Mouse (Mus musculus): ENCODE measurements around the gene Iqgap1.

Gene Iqgap1

DNA sequence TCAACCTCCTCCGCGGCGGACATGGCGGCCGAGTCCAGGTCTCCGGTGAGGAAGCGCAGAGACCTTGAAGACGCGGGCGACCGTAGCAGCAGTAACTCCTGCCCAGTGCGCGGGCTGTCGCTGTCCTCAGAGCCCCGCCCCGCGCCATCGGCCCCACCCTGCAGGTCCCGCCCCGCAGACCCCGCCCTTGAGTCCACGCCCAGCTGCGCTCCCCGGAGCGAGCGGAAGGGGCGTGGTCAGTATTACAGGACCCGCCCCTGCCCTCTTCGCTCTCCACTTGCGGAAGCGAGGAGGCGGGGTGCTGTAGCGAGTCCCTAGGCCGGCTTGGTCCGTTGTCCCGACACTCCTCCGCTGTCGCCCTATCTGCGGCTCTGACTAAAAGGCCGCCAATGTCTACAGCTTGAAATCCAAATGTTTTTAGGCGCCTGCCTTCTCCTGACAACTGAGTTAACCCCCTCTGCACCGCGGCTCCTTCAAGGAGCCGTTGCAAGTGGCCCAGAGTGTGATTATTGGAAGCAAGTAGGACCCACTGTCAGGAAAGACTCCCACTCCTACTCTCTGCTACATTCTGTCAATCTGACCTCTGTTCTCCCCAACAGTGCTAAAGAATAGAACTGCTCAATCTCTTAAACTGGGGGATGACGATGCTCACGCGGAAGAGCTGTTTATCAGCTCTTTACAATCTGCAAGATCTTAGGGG, 22.5 kb downstream of the Iqgap1 start:
- DNase-seq (ENCODE audit: low spot score), result peak; percentile 93

DNA sequence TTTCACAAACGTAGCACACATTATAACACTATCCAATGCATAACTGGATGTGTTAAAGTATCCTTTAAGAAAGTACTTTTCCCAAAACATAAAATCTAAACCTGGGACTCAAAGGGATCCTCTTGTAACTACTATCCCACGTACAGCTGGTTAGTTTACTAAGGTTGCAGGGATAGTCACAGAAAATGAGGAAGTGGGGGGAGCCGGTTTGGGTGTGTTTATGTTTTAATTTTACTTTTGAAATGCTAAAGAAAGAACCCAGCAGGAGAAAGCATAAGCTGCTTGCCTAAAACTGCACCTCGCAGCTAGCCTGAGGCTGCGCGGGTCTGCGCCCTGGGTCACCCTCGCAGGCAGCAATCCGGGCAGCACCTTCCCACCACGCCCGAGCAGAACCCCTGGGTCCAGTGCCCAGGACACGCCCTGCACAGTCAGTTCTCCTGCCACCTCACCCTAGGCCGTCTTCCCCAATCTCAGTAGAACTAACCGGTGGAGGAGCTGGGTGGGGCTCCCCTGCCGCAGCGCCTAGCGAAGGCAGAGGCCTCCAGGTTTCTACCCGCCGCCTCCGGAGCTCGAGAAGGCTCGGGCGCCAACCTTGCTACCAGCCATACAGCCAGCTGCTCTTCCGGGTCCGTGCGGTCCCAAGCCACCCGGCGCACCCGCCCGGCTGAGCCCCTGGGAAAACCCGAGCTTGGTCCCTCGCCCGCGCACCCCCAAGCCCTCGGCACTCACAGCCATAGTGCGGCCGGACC, 23.2 kb downstream of the Iqgap1 start:
- DNase-seq (ENCODE audit: low spot score), result no peak

DNA sequence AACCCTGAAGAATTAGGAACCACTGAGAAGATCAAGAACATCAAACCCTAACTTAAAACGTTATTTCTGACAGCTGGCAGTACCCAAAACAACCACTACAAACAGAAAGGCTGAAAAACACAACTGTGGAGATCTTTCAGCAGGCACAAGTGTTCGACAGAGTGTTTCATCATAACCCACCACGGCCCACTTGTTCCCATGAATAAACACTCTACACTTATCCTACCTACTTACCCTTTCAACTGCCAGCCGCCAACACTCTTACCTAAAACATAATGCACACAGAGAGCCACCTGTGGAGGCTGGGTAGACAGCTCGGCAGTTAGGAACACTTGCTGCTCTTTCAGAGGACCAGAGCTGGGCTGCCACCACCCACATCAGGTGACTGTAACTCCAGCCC, 26.5 kb downstream of the Iqgap1 start:
- DNase-seq (ENCODE audit: low spot score), result no peak

DNA sequence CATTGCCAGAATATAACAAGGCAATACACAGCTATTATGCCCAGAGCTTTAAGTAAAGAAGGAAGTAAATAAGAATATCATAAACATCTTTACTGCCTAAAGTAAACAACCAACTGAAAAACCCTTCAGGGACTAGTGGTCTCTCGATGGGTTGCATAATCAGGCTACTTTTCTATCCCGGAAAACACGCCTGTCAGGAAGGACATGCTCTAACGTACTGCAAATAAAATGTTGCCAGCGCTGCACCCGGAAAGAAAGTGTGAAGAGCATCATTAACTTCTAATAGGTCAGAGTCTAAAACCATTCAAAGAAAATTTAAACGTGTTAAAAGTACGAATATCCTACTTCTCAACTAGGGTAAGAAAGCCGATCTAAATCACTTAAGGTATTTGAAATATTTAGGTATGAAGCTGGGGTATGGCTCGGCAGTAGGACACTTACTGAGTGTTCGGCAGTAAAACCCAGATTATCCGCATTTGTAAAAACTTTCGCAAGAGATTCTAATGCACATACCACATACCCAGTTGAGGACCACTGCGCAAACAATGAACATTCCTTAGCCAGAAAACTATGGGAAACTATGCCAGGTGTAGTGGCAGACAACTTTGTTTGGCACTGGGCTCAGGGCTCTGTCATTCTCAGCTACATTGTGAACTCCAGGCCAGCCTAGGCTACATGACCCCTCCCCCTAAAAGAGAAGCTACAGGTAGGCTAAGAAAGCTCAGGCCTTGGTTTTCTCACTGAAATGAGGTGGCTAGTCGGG, 28.8 kb downstream of the Iqgap1 start:
- no peak for DNase-seq (ENCODE audit: low spot score)

DNA sequence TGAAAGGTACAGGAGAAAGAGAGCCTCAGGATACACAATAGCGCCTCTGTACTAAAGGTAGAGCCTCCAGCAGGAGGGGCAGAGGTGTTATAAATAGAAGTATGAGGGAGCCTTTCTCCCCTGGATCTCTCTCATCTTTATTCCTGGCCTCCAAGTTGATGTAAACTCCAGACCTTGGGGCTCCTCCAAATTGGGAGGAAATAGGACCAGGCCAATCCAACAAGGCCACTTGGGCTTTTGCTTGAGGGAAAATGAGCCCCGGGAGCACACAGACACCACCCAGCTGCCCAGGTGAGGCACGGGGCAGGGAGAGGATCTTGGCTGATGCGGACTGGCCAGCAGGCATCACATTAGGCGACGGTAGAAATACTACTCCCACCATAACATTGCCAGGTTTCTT, 29.5 kb downstream of the Iqgap1 start:
- DNase-seq (ENCODE audit: low spot score), result no peak

DNA sequence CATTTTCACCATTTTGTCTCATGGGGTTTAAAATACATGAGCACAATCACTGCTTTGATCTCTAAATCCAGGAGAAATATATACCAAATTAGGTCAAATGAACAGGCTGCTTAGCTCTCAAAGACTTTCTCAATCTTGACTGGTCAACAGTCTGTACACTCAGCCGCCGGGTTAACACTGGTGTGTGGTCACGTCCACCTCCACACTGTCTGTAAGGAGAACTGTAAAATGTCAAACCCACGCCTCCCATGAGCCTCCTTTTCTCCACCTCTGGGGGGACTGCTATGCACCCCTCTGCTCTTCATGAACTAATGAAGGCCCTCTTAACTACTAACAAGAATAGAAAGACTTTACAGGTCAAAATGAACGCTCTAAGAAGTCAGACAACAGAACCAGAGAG, 36.2 kb downstream of the Iqgap1 start:
- DNase-seq (ENCODE audit: low spot score), result no peak

DNA sequence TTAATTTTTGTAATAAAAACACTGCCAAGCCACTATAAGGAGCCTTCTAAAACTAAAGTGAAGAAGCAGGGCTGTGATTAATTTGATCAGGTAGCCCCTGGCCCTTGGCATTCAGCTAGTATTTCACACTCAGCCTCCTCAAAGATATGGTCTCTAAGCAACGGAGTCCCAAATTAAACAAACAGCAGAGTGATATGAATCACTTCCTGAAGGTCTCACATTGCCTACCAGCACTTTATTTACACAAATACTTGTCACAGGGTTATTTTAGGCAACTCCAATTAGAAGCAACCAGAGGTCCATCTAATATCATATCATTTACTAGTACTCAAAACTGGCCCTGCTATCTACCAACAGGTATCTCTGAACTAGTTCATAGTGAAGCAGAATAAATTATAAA, 36.7 kb downstream of the Iqgap1 start:
- DNase-seq (ENCODE audit: low spot score), result no peak

DNA sequence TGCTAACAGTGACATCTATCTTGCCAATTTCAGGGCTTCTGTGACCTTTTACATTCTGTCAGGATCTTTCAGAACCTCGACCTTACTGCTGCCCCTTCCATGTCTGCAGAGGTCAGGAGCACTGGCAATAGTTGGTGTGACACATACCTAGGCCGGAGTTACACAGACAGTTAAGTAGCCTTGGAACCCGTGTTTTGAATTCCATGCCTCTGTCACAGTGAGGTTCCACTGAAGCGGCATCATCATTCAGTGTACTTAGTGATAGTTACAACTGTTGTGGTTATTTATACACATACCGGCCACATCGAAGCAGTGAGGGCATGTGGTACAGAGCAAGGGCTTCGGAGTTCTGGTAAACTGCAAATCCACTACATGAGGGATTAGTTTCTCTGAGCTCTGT, 37.8 kb downstream of the Iqgap1 start:
- no peak for DNase-seq (ENCODE audit: low spot score)

DNA sequence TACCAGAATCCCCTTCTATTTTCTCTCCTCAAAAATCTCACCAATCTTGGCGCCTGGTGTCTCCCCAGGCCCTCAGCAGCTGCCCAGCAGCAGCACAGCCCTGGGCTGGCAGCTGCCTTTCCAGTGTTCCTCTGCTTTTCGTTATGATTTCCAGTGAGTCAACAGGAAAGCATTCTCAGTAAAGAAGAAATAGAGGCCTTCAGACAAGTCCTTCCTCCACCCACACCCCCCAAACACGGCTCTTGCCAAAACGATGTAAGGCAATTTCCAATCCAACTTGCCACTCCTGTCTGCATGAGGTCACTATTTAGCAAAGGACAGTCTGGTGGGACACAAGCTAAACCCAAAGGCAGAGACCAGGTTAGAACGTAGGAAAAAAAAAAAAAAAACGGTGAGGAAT, 39.0 kb downstream of the Iqgap1 start:
- DNase-seq (ENCODE audit: low spot score), result no peak

DNA sequence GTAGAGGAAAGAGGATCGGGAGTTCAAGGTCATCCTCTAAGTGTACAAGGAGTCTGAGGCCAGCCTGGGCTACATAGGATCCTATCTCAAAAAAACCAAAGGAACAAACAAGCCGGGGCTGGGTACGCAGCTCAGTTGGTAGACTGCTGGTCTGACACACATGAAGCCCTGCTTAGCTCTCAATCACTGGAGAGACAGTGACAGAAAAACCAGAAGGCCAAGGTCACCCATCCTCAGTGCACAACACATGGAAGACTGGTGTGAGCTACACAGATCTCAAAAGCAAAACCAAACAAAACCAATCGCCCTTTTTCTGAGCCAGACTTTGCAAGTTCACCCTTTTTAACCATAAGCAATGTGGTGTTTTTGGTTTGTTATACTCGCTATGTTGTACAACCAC, 41.9 kb downstream of the Iqgap1 start:
- DNase-seq (ENCODE audit: low spot score), result no peak

DNA sequence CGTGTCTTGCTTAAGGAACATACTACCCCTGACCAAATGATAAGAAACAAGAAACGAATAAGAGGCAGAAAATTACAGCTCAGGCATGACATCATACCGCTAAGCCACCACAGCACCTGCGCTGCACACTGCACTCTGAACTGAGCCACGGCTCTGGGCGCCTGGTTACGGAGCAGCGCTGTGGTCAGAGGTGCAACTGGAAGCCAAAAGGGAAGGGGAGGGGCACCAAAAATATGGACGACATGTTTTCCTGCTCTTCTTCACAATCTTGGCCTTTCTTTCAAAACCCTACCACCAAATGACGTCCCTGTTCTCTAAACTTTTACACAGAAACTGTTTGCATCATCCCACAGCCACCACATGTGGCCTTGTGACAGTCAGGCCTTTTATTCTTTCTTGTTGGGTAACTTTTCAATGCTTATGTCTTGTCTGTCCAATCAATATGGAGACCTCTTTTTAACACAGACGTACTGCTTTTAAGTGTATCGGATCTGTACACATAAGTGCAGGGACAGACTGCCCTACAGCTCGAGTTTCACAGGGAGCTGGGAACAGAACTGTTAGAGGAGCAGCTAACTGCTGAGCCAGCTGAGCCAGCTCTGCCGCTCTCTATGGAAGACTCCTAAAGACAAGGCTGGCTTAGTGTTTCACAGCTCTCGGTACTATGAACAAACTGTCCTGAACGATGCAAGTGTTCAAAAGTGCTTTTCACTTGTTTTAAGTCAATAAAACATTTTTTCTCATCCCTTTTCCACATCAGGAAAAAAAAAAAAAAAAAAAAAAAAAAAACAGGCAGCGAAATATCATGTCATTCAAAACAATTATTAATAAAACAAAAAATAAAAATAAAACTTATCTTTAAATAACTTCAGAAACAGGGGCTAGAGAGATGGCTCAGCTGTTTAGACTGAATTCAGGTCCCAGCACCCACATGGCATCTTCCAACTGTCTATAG, 43.3 kb downstream of the Iqgap1 start:
- DNase-seq (ENCODE audit: low spot score), result no peak

DNA sequence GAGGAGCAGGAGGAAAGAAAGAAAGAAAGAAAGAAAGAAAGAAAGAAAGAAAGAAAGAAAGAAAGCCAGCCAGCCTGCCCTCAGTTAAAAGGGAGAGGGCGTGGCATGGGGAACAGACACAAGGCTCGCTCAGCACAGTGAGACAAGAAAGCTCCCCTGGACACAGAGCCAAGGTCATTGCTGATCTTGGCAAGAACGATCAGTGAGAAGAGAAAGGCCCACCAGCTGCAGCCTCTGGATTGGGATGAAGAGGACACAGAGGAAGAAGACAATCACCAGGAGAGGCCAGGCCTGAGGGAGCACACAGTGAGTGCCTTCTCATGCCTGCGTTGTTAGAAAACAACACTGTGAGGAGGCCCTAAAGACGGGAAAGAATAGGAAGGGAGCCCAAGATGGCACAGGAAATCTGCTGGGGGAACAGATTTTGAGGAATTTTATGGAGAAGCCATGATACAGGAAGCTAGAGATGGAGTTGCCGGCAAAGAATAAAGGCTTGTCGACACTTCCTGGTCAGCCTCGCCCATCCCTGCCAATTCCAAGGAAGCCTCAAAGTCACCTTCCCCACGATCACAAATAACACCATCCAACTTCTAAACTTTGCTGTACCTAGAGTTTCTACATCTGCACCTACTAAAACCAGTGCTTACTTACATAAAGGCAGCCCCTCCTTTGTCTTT, 44.2 kb downstream of the Iqgap1 start:
- DNase-seq (ENCODE audit: low spot score), result peak; percentile 59

DNA sequence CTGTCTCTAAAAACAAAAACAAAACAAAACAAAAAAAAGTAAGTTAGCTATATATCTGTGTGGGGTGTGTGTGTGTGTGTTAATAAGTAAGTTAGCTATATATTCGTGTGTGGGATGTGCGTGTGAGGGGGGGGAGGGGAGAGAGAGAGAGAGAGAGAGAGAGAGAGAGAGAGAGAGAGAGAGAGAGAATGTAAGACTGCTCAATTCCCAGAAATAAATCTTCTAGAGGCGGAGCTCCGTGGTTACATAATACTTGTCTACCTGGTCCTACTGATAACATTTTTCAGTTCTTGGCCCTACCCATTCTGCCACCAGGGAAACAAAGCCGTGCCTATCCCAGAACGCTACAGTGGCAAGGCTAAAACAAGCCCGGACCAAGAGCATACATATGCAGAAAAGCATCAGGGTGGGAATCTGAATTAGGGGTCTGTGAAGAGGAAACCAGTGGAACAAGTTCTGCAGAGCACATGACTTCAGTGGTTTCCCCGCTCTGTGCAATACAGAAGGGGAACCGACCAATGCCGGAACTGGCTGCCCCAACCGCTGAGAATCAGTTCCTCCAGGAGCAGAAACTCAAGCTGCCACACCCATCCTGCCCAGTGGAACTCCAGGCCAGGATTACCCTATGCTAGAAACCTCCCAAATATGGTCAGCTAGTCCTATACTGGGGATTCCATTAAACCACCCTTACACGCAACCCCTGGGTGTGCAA, 46.7 kb downstream of the Iqgap1 start:
- peak; percentile 18 for DNase-seq (ENCODE audit: low spot score)

DNA sequence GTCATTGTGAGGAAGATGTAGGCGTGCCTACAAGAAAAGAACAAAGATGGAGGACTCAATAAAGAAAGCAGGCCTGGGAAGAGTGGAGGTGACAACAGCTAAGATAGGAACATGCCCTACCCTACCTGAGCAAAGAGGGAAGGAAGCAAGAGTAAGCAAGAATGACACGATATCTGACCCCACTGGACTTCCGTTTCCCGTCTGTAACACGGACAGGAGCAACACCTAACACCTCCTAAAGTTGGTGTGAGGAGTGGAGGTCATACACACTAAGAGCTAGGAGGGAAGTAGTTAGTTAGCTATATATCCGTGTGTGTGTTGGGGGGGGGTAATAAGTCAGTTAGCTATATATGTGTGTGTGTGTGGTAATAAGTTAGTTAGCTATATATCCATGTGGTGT, 47.4 kb downstream of the Iqgap1 start:
- no peak for DNase-seq (ENCODE audit: low spot score)

DNA sequence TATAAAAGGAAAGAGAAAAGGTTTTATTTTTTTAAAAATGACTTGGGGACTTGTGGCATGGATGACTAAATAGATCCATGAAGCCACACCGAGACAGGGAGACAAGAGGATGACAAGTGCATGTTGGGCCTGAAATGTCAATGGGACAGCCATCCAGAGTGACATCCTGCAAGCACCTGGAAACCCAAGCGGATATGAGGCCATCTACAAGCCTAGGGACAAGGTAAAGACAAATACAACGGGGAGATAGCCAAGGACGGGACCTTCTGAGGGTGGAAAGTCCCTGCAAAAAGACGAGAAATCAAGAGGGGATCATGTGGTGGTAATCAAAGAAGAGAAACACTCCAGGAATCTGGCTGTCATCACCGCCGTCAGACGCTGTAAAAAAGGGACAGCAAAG, 48.6 kb downstream of the Iqgap1 start:
- DNase-seq (ENCODE audit: low spot score), result no peak

DNA sequence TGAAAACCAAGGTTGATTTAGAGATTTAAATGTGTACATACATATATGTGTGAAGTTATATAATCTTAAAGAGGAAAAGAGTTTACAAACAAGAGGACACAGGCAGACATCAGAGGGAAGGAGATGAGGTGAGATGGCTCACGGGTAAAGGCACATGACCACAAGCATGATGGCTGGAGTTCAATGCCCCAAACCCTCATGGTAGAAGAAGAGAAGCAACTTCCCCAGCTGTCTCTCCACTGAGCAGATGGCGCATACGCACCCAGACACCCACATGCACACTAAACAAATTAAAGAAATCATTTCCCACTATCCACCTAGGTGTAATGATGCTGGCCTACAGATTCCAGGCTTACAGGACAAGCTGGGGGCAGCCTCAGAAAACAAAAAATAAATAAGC, 49.7 kb downstream of the Iqgap1 start:
- no peak for DNase-seq (ENCODE audit: low spot score)

DNA sequence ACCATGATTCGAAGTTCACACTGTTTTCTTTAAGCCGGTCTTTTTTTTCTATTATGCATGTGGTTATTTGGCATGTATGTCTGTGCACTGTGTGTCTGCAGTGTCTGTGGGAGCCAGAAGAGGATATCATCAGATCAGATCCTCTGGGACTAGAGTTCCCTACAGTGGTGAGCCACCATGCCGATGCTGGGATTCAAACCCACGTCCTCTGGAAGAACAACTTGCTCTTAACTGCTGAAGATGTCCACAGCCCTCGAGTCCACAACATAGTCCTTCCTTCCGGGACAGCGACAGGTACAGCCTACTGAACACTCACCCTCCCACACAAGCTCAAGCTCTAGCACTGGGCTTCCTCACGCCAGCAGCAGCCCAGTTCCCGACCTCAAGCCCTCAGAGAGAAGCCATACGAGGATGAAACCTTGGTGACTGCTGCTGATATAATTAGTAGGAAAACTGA, 50.3 kb downstream of the Iqgap1 start:
- no peak for DNase-seq (ENCODE audit: low spot score)

DNA sequence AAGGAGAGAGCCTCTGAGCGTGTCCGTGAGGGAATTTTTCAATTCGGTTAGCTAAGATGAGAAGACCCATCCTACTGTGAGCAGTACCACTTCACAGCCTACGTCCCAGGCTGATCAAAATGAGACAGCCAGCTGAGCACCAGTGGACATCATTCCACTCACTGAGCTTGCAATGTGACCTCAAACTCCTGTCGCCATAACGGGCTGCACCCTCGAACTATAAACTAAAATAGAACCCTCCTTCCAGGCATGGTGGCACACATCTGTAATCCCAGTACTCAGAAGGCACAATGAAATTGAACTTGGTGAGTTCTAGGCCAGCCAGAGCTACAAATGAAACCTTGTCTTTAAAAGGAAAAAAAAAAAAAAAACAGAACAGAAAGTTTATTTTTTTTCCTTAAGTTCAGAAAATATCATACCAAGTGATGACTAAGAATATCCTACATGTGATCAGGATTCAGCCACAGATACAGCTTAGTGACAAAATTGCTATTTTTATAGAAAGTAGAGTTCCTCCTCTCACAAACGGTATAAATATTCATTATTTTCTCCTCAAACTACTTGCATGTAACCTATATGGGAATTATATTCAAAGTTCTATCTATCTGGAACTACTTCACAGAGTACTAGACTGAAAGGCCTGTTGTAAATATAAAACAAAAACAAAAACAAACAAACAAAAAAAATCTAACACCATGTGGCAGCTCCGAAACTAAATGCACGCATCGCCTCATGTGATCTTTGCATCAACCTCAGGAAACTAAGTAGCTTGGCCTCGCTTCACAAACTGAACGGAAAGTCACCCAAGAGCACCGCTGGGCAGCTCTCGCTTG, 50.9 kb downstream of the Iqgap1 start:
- DNase-seq (ENCODE audit: low spot score), result no peak

DNA sequence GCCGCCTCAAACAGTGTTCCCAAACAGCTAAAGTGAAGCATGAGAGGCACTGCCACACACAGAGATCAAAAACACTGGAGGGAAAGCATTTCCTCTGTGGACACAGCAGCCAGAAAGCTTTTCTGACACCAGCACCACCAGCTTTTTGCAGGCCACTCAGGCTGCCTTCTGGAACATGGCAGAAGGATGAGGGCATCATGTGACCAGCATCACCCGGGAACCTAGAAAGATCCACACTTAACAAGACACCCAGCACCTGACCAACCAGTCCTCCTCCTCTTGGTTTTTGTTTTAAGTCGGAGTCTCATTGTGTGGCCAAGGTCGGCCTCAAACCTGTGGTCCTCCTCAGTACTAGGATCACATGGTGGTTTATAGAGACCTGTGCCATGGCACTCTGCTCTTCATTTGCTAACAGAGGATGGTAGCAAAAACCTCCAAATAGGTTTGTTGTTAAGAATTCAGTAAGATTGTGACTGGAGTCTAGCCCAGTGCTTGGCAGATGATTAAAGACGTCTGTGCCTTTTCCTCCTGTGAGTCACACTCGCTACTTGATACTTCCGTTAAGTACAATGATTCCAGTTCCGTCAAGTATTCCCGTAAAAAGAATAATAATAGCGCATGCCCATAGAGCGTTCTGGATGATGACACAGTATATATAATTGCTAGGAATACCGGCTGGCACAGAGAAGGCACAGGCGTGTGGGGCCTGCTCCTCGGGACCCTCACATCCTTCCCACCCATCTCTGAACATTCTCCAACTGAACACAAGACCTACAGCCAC, 51.8 kb downstream of the Iqgap1 start:
- no peak for DNase-seq (ENCODE audit: low spot score)
